Mouse (Mus musculus): ENCODE data around the gene Pdpn. TPM values are rescaled to one million over a fixed set of nuclear protein-coding genes. Genes with fewer than 3 reads are reported as not detected.

The Pdpn gene
- polyA plus RNA-seq, 1 experiment, result 179 TPM

DNA sequence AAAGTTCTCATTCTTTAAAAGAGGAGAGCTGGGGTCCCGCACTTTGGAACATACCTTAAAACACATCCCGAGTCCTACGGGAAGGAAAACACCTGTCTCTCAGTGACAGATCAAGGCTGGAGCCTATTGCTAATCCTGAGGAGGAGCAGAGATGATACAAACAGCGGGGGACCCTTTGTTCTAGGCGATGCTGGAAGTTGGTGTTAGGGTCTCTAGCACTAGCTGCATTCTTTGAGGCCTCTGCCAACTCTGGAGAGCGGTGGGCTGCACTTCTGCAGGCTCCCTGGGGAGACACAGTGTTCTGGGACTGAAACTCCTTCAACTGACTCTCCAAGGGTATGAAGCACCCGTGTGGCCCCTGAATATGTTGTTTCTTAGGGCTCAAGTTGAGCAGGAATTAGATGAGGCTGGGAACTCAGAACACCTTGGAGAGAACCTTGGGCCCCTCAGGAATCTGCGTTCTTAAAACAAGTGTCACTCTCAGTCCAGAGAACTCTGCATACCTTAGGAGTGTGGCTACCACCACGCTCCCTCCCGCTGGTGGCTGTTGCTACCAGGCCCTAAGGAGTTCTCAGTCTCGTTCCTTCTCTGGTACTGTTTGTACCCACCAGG is 3.0 kb upstream of the Pdpn start:
- peak overlapping the region; percentile 14 for H3K4me3 ChIP-seq (ENCODE audit: low read depth, low read length)
- TF ChIP-seq CTCF (IDR thresholded peaks at IDR 0.05; ENCODE audit: low read depth, low read length) (no peak), EP300 (IDR thresholded peaks at IDR 0.05; ENCODE audit: insufficient read depth, low read depth, low read length) (peak; percentile 64; the same call in 1 of the 2 replicates)
- H3K4me1 ChIP-seq (ENCODE audit: control insufficient read depth, insufficient read depth, low read length), result peaks cover 9% of the 10 kb centered on the region

DNA sequence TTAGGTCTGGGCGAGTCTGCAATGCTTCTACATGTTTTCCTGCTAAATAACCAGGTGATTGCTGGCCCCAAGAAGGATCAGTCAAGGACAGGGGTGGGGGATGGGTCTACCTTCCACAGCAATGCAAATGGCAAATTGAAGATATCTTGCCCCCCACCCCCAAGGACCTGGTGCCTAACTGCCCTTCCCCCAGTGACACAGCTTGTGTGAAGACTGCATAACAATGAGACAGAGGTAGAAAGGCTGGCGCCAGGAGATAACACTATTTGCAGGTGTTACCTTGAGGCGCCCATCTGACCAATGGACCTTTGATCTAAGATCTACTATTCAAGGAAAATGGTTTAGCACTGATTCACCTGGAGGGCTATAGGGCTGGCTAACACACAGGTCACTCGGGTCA is 2.5 kb upstream of the Pdpn start:
- H3K9me3 ChIP-seq (replicated peaks; ENCODE audit: control insufficient read depth, insufficient read depth, low read length, poor library complexity, severe bottlenecking), result no peaks in the 10 kb centered on the region
- TF ChIP-seq CTCF (IDR thresholded peaks at IDR 0.05; ENCODE audit: low read depth, low read length) (no peak), POLR2A (IDR thresholded peaks at IDR 0.05; ENCODE audit: insufficient read depth, low read length) (peak; percentile 14), EP300 (IDR thresholded peaks at IDR 0.05; ENCODE audit: insufficient read depth, low read depth, low read length) (peak; percentile 100)
- H3K4me3 ChIP-seq (ENCODE audit: low read depth, low read length), result peak overlapping the region; percentile 40
- H3K36me3 ChIP-seq (ENCODE audit: control insufficient read depth, insufficient read depth, low read length, poor library complexity, severe bottlenecking), result no peaks in the 10 kb centered on the region
- peaks cover 9% of the 10 kb centered on the region for H3K4me1 ChIP-seq (ENCODE audit: control insufficient read depth, insufficient read depth, low read length)
- H3K27me3 ChIP-seq (ENCODE audit: control insufficient read depth, insufficient read depth, low read length, poor library complexity, severe bottlenecking), result no peaks in the 10 kb centered on the region
- peak overlapping the region; percentile 82 for H3K27ac ChIP-seq (ENCODE audit: insufficient read depth, low read length)
- H3K9ac ChIP-seq (ENCODE audit: low read depth, poor library complexity, severe bottlenecking), result no peak overlapping the region

More for the DNA sequence above, 3.0 kb upstream of the Pdpn start:
- Histone ChIP-seq H3K9ac (ENCODE audit: low read depth, poor library complexity, severe bottlenecking) (no peak overlapping the region), H3K9me3 (replicated peaks; ENCODE audit: control insufficient read depth, insufficient read depth, low read length, poor library complexity, severe bottlenecking) (no peaks in the 10 kb centered on the region), H3K27ac (ENCODE audit: insufficient read depth, low read length) (peak overlapping the region; percentile 82), H3K36me3 (ENCODE audit: control insufficient read depth, insufficient read depth, low read length, poor library complexity, severe bottlenecking) (no peaks in the 10 kb centered on the region), H3K27me3 (ENCODE audit: control insufficient read depth, insufficient read depth, low read length, poor library complexity, severe bottlenecking) (no peaks in the 10 kb centered on the region)

DNA sequence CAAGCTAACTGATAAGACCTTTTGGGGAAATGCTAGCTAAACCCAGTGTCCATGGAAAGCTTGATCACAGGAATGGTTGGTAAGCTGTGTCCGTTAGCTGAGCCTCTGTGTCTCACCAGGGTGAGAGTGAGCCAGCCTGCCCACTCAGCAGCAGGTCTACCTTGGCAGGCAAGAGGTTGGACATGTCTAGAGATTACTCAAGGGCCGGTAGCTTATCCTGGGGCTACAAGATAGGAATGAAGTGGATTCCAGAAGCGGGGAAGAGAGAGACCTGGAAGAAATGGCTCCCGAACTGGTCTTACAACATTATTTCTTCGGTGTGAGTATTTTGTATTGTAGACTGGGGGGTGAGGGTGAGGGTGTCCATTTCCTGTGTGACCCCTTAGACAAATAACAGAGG is 1.7 kb upstream of the Pdpn start:
- no peak for TF ChIP-seq CTCF (IDR thresholded peaks at IDR 0.05; ENCODE audit: low read depth, low read length)
- TF ChIP-seq POLR2A (IDR thresholded peaks at IDR 0.05; ENCODE audit: insufficient read depth, low read length), result no peak
- no peak for TF ChIP-seq EP300 (IDR thresholded peaks at IDR 0.05; ENCODE audit: insufficient read depth, low read depth, low read length)
- Histone ChIP-seq H3K9me3 (replicated peaks; ENCODE audit: control insufficient read depth, insufficient read depth, low read length, poor library complexity, severe bottlenecking) (no peaks in the 10 kb centered on the region), H3K9ac (ENCODE audit: low read depth, poor library complexity, severe bottlenecking) (0 out of 2 replicates have a peak overlapping the region, but pooled peaks have one; percentile 54), H3K27me3 (ENCODE audit: control insufficient read depth, insufficient read depth, low read length, poor library complexity, severe bottlenecking) (no peaks in the 10 kb centered on the region), H3K4me3 (ENCODE audit: low read depth, low read length) (peak overlapping the region; percentile 84), H3K36me3 (ENCODE audit: control insufficient read depth, insufficient read depth, low read length, poor library complexity, severe bottlenecking) (no peaks in the 10 kb centered on the region), H3K27ac (ENCODE audit: insufficient read depth, low read length) (peak overlapping the region; percentile 75), H3K4me1 (ENCODE audit: control insufficient read depth, insufficient read depth, low read length) (peaks cover 9% of the 10 kb centered on the region)

GRCm38 (mm10) chr4:143300113-143300688 is 837 bp upstream of the Pdpn start:
- Histone ChIP-seq H3K4me3 (ENCODE audit: low read depth, low read length) (peak overlapping the region; percentile 84), H3K27me3 (ENCODE audit: control insufficient read depth, insufficient read depth, low read length, poor library complexity, severe bottlenecking) (no peaks in the 10 kb centered on the region), H3K4me1 (ENCODE audit: control insufficient read depth, insufficient read depth, low read length) (peaks cover 7% of the 10 kb centered on the region), H3K27ac (ENCODE audit: insufficient read depth, low read length) (peak overlapping the region; percentile 29; the same call in 1 of the 2 replicates), H3K9me3 (replicated peaks; ENCODE audit: control insufficient read depth, insufficient read depth, low read length, poor library complexity, severe bottlenecking) (no peaks in the 10 kb centered on the region), H3K9ac (ENCODE audit: low read depth, poor library complexity, severe bottlenecking) (peak overlapping the region; percentile 54), H3K36me3 (ENCODE audit: control insufficient read depth, insufficient read depth, low read length, poor library complexity, severe bottlenecking) (no peaks in the 10 kb centered on the region)
- no peak for TF ChIP-seq POLR2A (IDR thresholded peaks at IDR 0.05; ENCODE audit: insufficient read depth, low read length)
- no peak for TF ChIP-seq EP300 (IDR thresholded peaks at IDR 0.05; ENCODE audit: insufficient read depth, low read depth, low read length)
- TF ChIP-seq CTCF (IDR thresholded peaks at IDR 0.05; ENCODE audit: low read depth, low read length), result no peak

GRCm38 (mm10) chr4:143298431-143299315 is 691 bp downstream of the Pdpn start:
- Histone ChIP-seq H3K9me3 (replicated peaks; ENCODE audit: control insufficient read depth, insufficient read depth, low read length, poor library complexity, severe bottlenecking) (peaks cover 10% of the 10 kb centered on the region), H3K27ac (ENCODE audit: insufficient read depth, low read length) (no peak overlapping the region; the same call in 1 of the 2 replicates), H3K9ac (ENCODE audit: low read depth, poor library complexity, severe bottlenecking) (peak overlapping the region; percentile 54), H3K4me1 (ENCODE audit: control insufficient read depth, insufficient read depth, low read length) (peaks cover 2% of the 10 kb centered on the region), H3K27me3 (ENCODE audit: control insufficient read depth, insufficient read depth, low read length, poor library complexity, severe bottlenecking) (no peaks in the 10 kb centered on the region), H3K36me3 (ENCODE audit: control insufficient read depth, insufficient read depth, low read length, poor library complexity, severe bottlenecking) (peaks cover 2% of the 10 kb centered on the region; the same call in 1 of the 2 replicates), H3K4me3 (ENCODE audit: low read depth, low read length) (peak overlapping the region; percentile 94)
- no peak for TF ChIP-seq POLR2A (IDR thresholded peaks at IDR 0.05; ENCODE audit: insufficient read depth, low read length)
- TF ChIP-seq CTCF (IDR thresholded peaks at IDR 0.05; ENCODE audit: low read depth, low read length), result no peak
- TF ChIP-seq EP300 (IDR thresholded peaks at IDR 0.05; ENCODE audit: insufficient read depth, low read depth, low read length), result 0 out of 2 replicates have a peak, but pooled peaks have one; percentile 10
